Mouse (Mus musculus) liver, adult 2 months (tissue): ENCODE measurements around the gene Irf2.

Experiments used
- CTCF ChIP-seq: fragments of 200-500 bp; IDR thresholded peaks from 2 replicates; pipeline ENCODE4 v1.5.1; 2011; ENCODE audit warnings: low read depth, low read length, control low read depth
- POLR2A ChIP-seq: fragments of 200-500 bp; IDR thresholded peaks from 2 replicates; pipeline ENCODE4 v1.6.1; 2011; ENCODE audit warnings: low read length, control low read depth; ENCODE audit not compliant: insufficient read depth; ENCODE audit errors: extremely low read depth

GRCm38 (mm10) chr8:46758676-46759075, 19.1 kb downstream of the Irf2 start:
- TF ChIP-seq CTCF (no peak), POLR2A (no peak)
